Mouse (Mus musculus) layer of hippocampus, postnatal 25 days (tissue): ENCODE results near the gene Prss41. TPM values are rescaled to one million over a fixed set of nuclear protein-coding genes. Genes with fewer than 3 reads are reported as not detected.
"Not testable (repeated sequence)": the region's sequence is repeated elsewhere in the genome, so short reads cannot be mapped to it uniquely, and the experiment has no call there.

Experiments
- DNase-seq, 2 experiments: peaks; one replicate each; pipeline ENCODE4 v3.0.0; 2022; ENCODE audit warnings: mixed read lengths in 2 of 2, low spot score in 1 of 2; ENCODE audit errors: extremely low spot score in 1 of 2
- total RNA-seq, 2 experiments: library from RNA; stranded (reverse); gene quantifications; 2 replicates each; pipeline ENCODE4 v1.2.3; 2021

Gene Prss41
- total RNA-seq: 1 to 10 TPM; 1.8 to 2.0 TPM

DNA sequence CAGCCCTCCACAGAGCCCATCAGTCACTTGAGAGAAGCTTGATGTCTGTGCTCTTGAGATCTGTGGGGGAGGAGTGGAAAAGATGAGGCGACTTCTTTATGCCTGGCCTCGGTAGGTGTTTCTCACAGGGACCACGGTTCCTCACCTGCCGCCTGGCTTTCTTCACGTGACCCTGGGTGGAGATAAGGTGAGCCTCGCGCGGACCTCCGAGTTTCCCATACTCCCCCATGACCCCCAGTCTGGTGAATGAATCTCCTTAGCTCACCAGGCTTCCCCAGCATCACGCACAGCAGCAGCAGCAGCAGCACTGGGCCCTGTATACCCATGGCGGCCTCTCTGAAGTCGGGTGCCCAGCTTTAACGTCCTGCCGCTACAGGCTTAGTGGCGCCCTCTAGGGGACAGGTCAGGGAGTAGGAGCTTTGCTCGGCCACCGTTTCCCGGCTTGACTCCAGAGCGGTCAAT is at the start of gene Prss41, which contains the start of gene Prss32:
TSS of gene Prss41 (minus strand) at position 361 of the 462 bp plus-strand sequence.
TSS of gene Prss32 (plus strand) at position 44 of the 462 bp plus-strand sequence.
- peak in 1 of 2 experiments; percentile 58 for DNase-seq

DNA sequence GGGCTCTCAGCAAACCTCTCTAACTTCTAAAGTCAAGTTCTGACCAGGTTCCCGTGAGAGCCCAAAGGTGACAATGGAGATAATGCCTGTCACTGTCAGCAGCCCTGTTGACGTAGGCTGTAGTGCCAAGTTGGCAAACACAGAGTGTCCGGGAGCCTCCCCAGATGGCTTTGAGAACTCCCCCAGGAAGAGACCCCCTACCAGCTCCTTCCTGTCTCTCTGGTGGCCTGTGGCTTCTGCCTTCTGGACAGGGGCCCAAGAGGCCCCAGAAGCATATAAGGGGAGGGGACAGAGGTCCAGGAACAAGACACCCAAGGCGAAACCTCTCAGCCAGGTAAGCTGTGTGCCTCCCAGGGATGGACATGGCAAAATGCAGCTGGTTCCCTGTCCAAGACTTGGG is 36.6 kb upstream of the Prss41 start, which contains the start of the genes Dcpp1 and Dcpp2:
TSS of gene Dcpp1 (plus strand) at position 301 of the 400 bp plus-strand sequence.
TSS of gene Dcpp2 (plus strand) at position 305 of the 400 bp plus-strand sequence.
- DNase-seq: not testable (repeated sequence)

DNA sequence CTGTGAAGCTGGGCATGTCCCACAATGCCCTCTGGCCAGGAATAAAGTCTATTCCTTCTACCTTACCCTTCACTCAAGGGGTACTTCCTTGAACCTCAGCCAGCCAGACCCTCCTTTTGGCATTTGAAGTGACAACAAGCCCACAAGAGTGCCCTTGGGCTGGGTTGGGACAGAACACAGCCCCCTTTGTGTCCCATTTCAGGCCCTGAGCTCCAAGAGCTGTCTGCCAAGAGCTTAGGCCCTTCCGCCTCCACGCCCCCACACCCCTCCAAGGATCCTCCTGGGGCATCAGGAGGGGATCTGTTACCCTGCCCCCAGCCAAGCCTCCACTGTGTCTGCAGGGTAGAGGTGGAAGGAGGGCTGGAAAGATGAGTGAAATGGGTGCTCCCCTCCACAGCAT is 33.2 kb upstream of the Prss41 start:
- no peak for DNase-seq

DNA sequence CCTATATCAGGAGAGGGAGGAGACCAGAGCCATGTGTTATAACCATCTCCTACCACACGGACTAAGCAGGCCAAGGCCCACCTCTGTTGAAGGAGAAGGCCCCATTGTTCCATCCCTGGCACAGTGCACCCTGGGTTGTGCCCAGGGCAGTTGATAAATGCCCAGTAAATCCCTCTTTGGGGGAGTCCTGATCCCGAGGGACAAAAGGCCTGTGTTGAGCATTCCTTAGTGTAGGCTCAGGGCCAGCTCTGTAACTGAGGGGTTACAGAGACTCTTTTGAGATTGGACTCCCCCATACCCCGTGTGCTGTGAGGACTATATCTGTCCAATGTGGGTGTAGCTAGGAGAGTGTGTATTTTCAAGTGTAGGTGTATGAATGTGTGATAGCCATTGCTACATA is 32.8 kb upstream of the Prss41 start:
- no peak for DNase-seq

- peak in 1 of 2 experiments; percentile 46 for DNase-seq
Measured at GRCm38 (mm10) chr17:23873884-23874856, 30.2 kb upstream of the Prss41 start.

DNA sequence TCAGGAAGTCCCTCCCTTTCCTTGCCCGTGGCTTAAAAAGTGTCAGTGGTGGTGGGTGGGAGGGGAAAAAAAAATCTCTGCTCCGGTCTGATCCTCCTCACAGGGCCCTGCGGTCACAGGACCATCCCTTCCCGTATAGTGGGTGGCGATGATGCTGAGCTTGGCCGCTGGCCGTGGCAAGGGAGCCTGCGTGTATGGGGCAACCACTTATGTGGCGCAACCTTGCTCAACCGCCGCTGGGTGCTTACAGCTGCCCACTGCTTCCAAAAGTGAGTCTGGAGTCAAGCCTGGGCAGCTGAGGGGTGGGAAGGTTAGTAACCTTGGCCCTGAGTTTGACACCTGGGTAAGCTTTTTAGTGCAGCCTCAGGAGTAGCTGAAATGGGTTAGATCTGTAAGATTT is 24.5 kb upstream of the Prss41 start:
- DNase-seq: no peak

GRCm38 (mm10) chr17:23867756-23868155 is 23.8 kb upstream of the Prss41 start, which contains the start of gene Prss21:
Gene Prss21, plus strand, starts transcription at chr17:23868056.
- no peak for DNase-seq

DNA sequence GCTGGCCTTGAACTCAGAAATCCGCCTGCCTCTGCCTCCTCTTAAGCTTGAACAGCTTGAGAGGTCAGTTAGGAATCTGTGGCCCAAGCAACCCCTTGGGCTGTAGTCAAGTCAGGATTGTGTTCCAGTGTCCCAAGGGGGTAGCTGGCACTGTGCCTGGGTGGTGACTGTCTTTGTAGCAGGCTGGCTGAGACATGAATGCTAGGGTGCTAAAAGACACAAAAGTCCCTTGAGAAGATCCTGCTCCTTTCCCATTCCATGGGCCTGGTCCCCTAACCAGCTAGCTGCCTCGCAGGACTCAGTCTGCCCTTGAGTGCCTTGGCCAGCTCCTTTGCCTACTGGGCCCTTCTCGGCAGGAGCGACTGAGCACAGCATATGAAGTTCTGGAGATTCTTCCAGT is 19.0 kb upstream of the Prss41 start:
- DNase-seq: no peak

DNA sequence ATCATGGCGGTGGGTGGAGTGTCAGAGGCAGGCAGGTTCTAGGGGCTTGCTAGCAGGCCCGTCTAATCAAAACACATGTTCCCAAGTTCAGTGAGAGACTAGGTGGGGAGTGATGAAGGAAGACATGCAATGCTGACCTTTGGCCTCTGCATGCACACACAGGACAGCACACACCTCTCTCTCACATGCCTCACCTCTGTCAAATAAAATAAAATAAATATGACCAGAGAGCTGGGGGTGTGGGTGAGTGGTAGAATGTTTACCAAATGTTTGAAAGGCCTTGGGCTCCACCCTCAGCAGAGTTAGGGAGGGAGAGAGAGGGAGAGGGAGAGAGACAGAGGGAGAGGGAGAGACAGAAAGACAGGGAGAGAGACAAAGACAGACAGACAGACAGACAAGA is 13.9 kb upstream of the Prss41 start:
- no peak for DNase-seq

- no peak for DNase-seq
Measured at GRCm38 (mm10) chr17:23857193-23857592, 13.2 kb upstream of the Prss41 start.

- no peak for DNase-seq
Measured at GRCm38 (mm10) chr17:23854229-23854765, 10.3 kb upstream of the Prss41 start.

DNA sequence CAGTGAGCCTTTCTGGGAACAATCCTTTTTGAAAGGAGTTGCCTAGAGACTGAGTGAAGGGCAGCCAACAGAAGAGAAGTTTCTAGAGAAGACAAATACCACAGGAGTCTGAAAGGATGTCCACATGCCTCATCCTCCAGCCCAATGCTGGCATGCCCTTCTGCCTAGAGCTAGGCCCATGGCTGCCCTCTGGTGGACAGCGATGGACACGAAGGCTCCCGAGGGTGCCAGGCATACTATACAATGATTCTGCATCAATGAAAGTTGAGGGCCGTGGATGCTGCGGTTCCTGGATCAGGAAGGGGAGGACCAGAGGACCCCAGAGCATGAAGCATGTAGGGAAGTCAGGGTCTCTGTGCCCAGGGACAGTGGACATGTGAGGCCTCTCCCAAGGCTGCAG is 9.3 kb upstream of the Prss41 start:
- DNase-seq: peak in 1 of 2 experiments; percentile 33

GRCm38 (mm10) chr17:23850853-23851749 is 7.1 kb upstream of the Prss41 start:
- DNase-seq: peak in 1 of 2 experiments; percentile 75

DNA sequence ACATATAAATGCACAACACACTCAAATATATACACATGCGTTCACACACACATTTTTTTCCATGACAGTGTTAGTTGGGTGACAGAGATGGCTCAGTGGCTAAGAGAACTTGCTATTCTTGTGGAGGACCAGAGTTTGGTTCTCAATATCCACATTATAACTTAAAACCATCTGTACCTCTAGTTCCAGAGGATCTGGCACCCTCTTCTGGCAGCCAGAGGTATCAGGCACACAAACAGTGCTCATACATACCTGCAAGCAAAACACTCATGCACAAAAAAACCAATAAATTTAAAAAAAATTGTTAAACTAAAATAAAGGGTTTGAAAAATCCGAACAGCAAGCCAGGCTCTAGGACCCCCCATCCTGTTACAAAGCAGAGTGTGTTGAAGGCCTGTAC is 6.1 kb upstream of the Prss41 start:
- DNase-seq: no peak

- no peak for DNase-seq
Measured at GRCm38 (mm10) chr17:23843141-23843811, 696 bp downstream of the Prss41 start.

GRCm38 (mm10) chr17:23841145-23841544 is 2.8 kb downstream of the Prss41 start:
- peak in 1 of 2 experiments; percentile 73 for DNase-seq

- no peak for DNase-seq
Measured at GRCm38 (mm10) chr17:23836006-23836575, 7.9 kb downstream of the Prss41 start, which contains the start of gene Prss33. Gene Prss33, minus strand, starts transcription at chr17:23836056.

- no peak for DNase-seq
Measured at GRCm38 (mm10) chr17:23831201-23831600, 12.8 kb downstream of the Prss41 start.

DNA sequence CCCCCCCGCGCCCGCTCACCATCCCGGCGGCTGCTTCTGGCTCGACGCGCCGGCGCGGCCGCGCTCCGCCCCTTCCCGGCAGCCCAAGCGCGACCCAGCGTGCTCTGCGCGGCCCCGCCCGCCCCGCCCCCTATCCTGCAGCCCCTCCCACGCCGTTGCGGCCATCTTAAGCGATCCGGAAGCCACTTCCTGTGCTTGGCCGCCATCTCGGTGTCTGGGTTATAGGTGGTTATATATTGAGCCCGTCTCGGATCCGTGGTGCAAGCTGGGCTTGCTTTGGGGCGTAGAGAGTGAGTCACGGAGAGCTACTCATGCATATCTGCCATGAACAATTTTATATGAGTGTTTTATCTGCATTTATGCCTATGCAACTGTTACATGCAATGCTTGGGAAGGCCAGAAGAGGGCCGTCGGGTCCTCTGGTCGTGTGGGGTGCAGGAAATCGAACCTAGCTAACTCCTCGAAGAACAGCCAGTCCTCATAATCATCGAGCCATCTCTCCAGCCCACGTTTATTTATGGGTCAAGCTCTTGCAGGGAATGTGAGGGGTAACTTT is 14.8 kb downstream of the Prss41 start, which contains the start of gene Elob:
TSS of gene Elob (minus strand) at position 73 of the 556 bp plus-strand sequence.
- DNase-seq: peak; percentile 73 to 76
